Mouse (Mus musculus) stomach, postnatal 0 days (tissue): ENCODE data around the gene Trim71. TPM values are rescaled to one million over a fixed set of nuclear protein-coding genes. Genes with fewer than 3 reads are reported as not detected.

ENCODE experiments used
- ATAC-seq: fragments of 200-750 bp; cut with Nextera tagmentation; 2 replicates; pipeline ENCODE4 v1.8.0; 2017; ENCODE audit not compliant: low FRiP score, low TSS enrichment
- DNase-seq: peaks from one replicate; pipeline ENCODE4 v3.0.0-alpha.2; 2016; ENCODE audit warnings: low spot score
- H3K27ac ChIP-seq: fragments of 300-500 bp; sonication (generic); replicated peaks from 2 replicates; pipeline ENCODE4 v1.5.1; 2014; ENCODE audit warnings: mild to moderate bottlenecking, control low read depth
- H3K27me3 ChIP-seq: fragments of 300-500 bp; sonication (generic); 2 replicates; pipeline ENCODE4 v1.6.1; 2014; ENCODE audit warnings: low read length; ENCODE audit not compliant: control insufficient read depth, insufficient read depth
- H3K36me3 ChIP-seq: fragments of 300-500 bp; sonication (generic); 2 replicates; pipeline ENCODE4 v1.6.1; 2014; ENCODE audit warnings: low read length, mixed read lengths; ENCODE audit not compliant: control insufficient read depth, insufficient read depth
- H3K4me1 ChIP-seq: fragments of 300-500 bp; sonication (generic); replicated peaks from 2 replicates; pipeline ENCODE4 v1.6.1; 2014; ENCODE audit warnings: antibody characterized with exemption; ENCODE audit not compliant: control insufficient read depth, insufficient read depth
- H3K4me2 ChIP-seq: fragments of 300-500 bp; sonication (generic); replicated peaks from 2 replicates; pipeline ENCODE4 v1.6.1; 2014; ENCODE audit warnings: low read depth, mild to moderate bottlenecking, control low read depth, moderate library complexity
- H3K4me3 ChIP-seq: fragments of 300-500 bp; sonication (generic); 2 replicates; pipeline ENCODE4 v1.5.1; 2014; ENCODE audit warnings: low read depth, low read length, control low read depth
- H3K9ac ChIP-seq: fragments of 300-500 bp; sonication (generic); 2 replicates; pipeline ENCODE4 v1.6.1; 2014; ENCODE audit warnings: mild to moderate bottlenecking, low read length, control low read depth, mixed read lengths
- H3K9me3 ChIP-seq: fragments of 300-500 bp; sonication (generic); 2 replicates; pipeline ENCODE4 v1.6.1; 2016; ENCODE audit warnings: low read length; ENCODE audit not compliant: control insufficient read depth
- CTCF ChIP-seq: IDR thresholded peaks from 2 replicates; pipeline ENCODE4 v1.5.1; 2016; ENCODE audit warnings: antibody characterized with exemption, low read depth, mild to moderate bottlenecking, moderate library complexity
- EP300 ChIP-seq: optimal IDR thresholded peaks from 2 replicates; pipeline ENCODE3; 2016; ENCODE audit warnings: antibody characterized with exemption
- WGBS: fragments of 180-500 bp; shearing (Covaris S2); extraction: QIAGEN DNeasy Blood & Tissue Kit; methylation state at CpG from one replicate; pipeline ENCODE4 v1.1.7; 2014; 5-methylcytosine and 5-hydroxymethylcytosine counted together
- polyA plus RNA-seq: library from polyadenylated mRNA; unstranded; fragments of >200 nt; fragmentation: Nextera tagmentation; extraction: Ambion mirVana; gene quantifications from 2 replicates; pipeline ENCODE4 v1.2.1, GENCODE M21; 2015

The Trim71 gene
- polyA plus RNA-seq, 1 experiment from 2014 or later: 0.47 TPM

DNA sequence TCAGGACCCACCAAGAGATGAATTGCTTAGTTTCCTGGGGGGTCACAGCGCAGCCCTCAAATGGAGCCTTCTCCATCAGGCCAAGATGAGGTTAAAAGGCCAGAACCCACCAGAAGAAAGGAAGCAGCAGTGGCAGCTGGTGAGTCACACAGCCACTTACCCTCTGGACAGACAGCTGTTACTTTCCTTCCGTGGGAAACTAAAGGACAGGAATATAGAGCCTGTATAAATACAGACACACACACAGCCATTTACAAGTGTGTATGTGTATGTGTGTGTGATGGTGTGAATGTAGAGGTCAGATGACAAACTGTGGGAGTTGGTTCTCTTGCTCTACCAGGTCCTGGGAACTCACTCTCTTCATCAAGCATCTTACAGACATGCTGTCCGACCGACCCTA, 57.6 kb downstream of the Trim71 start:
- H3K9me3 ChIP-seq: no peaks in the 10 kb centered on the region
- DNase-seq (no peak), ATAC-seq (no peak)
- no peak overlapping the region for H3K27ac ChIP-seq
- H3K4me1 ChIP-seq: no peaks in the 10 kb centered on the region
- WGBS: 73% methylated on average over 4 of the region's 4 CpGs
- H3K4me2 ChIP-seq: no peak overlapping the region
- no peak overlapping the region for H3K4me3 ChIP-seq
- H3K9ac ChIP-seq: no peak overlapping the region
- no peaks in the 10 kb centered on the region for H3K27me3 ChIP-seq
- H3K36me3 ChIP-seq: no peaks in the 10 kb centered on the region
- TF ChIP-seq CTCF (no peak), EP300 (no peak)

DNA sequence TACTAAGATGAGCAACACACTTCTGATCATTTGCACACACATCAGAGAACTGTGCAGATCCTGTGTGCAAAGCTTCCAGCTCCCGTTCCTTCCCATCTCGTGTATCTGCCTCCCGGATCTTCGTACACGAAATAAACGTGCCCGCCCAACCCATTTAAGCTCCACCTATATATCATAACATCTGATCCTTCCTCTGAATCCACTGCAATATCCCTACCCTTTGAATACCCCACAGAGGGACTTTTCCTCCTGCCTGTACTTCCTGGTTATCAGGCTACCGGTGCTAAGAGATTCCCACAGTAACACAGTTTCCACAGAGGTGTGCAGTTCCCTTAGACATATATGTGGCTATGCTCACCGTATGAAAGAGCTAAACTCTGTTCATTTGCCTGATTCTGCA, 59.4 kb downstream of the Trim71 start, which contains the start of gene Ccr4:
Gene Ccr4, minus strand, starts transcription at position 101 of the 400 bp plus-strand sequence.
- Histone ChIP-seq H3K9me3 (no peaks in the 10 kb centered on the region), H3K4me1 (no peaks in the 10 kb centered on the region), H3K27ac (no peak within 1 kb of the TSS), H3K4me2 (no peak within 1 kb of the TSS), H3K27me3 (no peaks in the 10 kb centered on the region), H3K4me3 (no peak within 1 kb of the TSS), H3K9ac (no peak within 1 kb of the TSS), H3K36me3 (no peaks in the 10 kb centered on the region)
- ATAC-seq (no peak), DNase-seq (no peak)
- 76% methylated on average over 9 of the region's 9 CpGs for whole genome bisulfite sequencing
- TF ChIP-seq CTCF (no peak), EP300 (no peak)

DNA sequence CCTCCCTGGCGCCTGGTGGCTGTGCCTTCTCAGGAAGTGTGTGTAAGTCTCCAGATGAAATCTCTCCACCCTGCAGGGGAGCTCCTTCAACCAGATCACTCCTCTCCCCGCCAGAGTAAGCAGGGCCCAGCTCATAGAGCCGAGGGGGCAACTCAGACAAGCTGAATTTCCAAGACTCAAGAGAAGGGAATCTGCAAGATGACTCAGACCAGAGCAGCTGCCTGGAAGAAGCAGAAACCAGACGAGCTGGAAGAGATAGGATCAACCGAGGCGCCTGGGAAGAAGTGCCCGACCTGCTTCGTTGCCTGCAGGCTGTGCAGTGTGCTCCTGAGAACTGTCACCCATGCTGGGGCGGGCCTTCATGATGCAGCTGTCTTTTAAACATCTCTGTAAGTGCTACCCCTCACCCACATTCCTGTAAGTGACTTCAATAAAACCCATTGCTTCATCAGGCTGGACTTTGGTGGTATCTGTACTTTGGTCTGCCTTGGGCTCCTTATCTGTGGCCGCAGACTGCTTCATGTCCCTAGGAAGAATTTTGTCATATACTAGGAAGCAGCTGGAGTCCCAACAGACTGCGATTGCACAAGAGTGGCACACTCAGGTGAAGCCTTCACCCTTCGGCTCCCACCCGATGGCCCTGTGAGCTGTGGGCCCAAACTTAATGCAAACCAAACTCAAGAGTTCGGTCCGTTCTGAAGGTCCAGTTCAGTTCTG, 61.3 kb downstream of the Trim71 start:
- Histone ChIP-seq H3K4me1 (no peaks in the 10 kb centered on the region), H3K36me3 (no peaks in the 10 kb centered on the region), H3K27ac (no peak overlapping the region), H3K9me3 (no peaks in the 10 kb centered on the region), H3K4me3 (no peak overlapping the region), H3K9ac (no peak overlapping the region), H3K4me2 (no peak overlapping the region), H3K27me3 (no peaks in the 10 kb centered on the region)
- ATAC-seq (no peak), DNase-seq (no peak)
- TF ChIP-seq EP300: no peak
- no peak for TF ChIP-seq CTCF
- WGBS: 69% methylated on average over 15 of the region's 15 CpGs

DNA sequence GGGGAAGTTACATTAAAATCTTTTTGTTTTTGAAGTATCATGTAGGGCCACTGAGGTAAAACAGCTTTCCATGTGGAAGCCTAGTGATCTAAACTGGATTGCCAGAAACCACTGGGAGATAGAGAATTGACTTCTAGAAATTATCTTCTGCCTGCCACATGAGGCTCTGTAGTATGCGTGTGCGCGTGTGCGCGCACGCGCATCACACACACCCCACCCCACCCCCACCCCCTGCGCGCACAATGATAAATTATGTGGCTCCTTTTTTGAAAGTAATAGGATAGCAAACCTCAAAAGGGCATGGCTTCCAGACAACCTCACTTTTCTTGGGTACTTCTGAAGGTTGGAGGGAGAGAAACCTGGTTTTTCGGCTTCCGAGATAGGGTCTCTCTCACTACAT, 62.3 kb downstream of the Trim71 start:
- H3K36me3 ChIP-seq: no peaks in the 10 kb centered on the region
- no peak overlapping the region for H3K27ac ChIP-seq
- H3K4me3 ChIP-seq: no peak overlapping the region
- ATAC-seq (no peak), DNase-seq (no peak)
- 97% methylated on average over 11 of the region's 11 CpGs for WGBS
- H3K9ac ChIP-seq: no peak overlapping the region
- no peak overlapping the region for H3K4me2 ChIP-seq
- no peaks in the 10 kb centered on the region for H3K9me3 ChIP-seq
- no peaks in the 10 kb centered on the region for H3K27me3 ChIP-seq
- TF ChIP-seq EP300 (no peak), CTCF (no peak)
- H3K4me1 ChIP-seq: no peaks in the 10 kb centered on the region

DNA sequence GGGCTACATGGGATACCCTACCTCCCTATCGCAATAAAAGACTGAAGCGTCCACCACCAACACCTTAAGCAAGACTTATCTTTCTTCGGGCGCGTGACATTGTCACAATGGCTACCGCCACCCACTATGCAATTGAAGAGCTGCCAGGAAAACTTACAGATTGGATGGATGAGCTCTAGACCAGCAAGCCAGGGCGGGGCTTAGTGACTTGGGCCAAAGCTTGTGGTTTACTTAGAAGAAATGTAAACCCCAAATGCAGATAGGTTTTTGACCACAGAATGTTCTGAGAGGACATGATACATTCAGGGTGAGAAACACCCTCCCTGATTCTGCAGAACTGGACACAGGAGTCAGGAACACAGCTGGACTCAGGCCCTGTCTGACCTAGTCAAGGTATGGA, 63.1 kb downstream of the Trim71 start:
- Histone ChIP-seq H3K9me3 (no peaks in the 10 kb centered on the region), H3K9ac (no peak overlapping the region), H3K4me2 (no peak overlapping the region), H3K36me3 (no peaks in the 10 kb centered on the region), H3K4me1 (no peaks in the 10 kb centered on the region), H3K4me3 (no peak overlapping the region), H3K27me3 (no peaks in the 10 kb centered on the region), H3K27ac (no peak overlapping the region)
- no peak for ATAC-seq
- no peak for DNase-seq
- WGBS: 84% methylated on average over 7 of the region's 7 CpGs
- TF ChIP-seq EP300 (no peak), CTCF (no peak)

DNA sequence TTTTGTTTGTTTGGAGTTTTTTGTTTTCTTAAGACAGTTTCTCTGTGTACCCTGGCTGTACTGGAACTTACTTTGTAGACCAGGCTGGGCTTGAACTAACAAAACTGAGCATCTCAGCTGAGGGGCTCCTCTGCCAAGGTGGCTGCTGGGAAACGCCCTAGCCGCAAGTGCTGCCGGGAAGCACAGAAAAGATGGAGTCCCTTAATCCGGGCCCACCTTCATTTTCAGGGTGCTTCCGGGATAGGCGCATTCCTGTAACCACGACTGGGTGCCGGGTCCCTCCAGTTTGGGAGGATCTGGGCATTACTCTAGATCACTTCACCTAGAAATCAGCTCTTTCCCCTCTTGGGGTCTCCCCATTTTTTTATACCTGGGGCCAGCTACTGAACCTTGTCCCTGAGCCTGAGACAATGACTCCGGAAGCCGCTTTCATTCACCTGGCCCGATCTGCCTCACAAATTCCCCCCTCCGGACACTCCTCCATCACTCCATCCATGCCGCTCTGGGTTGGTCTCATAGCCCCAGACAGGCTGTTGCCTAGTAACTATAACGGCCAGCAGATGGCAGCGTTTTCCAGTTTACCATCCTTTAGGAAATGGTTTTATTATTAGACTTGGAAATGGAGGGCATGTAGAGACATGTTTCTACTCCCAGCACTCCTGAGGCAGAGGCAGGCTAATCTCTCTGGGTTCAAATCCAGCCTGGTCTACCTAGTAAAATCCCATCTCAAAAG, 64.2 kb downstream of the Trim71 start:
- Histone ChIP-seq H3K36me3 (no peaks in the 10 kb centered on the region), H3K4me2 (no peak overlapping the region), H3K9ac (no peak overlapping the region), H3K4me1 (no peaks in the 10 kb centered on the region), H3K9me3 (no peaks in the 10 kb centered on the region), H3K4me3 (no peak overlapping the region), H3K27me3 (no peaks in the 10 kb centered on the region), H3K27ac (no peak overlapping the region)
- ATAC-seq: peak; percentile 58
- peak; percentile 78 for DNase-seq
- WGBS: 16% methylated on average over 15 of the region's 15 CpGs
- TF ChIP-seq EP300 (no peak), CTCF (peak; percentile 80)
